Mouse (Mus musculus) hindlimb bud, embryonic 11.5 days (tissue): ENCODE measurements around the gene Timp4.

Experiments used
- DNase-seq: peaks from one replicate; pipeline ENCODE4 v3.0.0-alpha.2; 2012; ENCODE audit warnings: low read depth, low spot score; ENCODE audit errors: extremely low spot score

The Timp4 gene

DNA sequence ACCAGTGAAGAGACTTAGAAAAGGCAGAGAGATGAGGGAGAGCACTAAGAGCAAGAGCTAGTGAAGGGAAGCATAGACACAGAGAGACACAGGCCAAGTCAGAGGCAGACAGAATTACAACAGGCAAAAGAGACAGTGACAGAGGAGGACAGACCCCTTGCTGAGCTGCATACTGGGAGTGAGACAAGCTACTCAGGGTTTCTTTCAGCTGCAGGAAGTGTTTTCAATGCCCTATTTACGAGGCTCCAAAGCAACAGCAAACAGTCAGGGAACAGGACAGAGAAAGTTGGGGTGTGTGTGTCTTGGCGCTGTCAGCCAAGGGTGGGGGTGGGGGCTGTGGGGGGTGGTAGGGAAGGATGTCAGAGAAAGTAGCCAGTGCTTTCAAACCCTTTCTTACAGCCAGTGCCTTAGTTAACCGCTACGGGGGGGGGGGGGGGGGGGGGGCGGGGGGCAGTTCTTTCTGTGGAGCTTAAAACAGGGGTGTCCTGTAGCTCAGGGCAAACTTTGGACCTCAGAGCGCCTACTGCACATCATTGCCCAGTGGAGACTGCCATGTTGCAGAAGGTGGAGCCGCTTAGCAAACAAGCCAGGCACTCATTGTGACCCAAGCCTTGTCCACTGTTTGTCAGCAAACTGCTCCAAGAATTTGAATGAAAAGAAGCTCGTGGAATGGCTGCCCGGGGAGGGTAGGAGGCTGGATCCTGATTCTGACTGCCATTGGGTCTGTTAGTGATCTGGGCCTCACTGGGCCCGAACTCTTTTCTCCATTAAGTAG, at the start of gene Timp4:
TSS of gene Timp4 (minus strand) at position 107 of the 775 bp plus-strand sequence.
- DNase-seq: no peak

DNA sequence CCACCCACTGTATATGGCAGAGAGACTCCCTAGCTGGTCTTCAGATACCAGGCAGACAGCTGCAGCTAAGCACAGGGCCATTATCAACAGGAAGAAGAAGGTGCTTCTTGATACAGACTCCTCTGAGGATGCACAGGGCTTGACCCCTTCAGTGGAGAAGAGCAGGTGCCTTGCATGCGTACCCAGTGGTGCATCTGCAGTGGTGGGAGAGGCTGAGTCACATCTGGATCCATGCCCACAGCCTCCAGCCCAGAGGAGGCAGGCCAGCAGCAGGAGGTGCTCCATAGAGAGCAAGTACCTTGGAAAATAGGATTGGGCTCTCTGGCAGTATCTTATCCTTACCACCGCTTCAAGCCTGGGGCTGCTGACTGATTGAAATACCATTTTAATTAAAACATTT, 41.9 kb upstream of the Timp4 start:
- DNase-seq: no peak

DNA sequence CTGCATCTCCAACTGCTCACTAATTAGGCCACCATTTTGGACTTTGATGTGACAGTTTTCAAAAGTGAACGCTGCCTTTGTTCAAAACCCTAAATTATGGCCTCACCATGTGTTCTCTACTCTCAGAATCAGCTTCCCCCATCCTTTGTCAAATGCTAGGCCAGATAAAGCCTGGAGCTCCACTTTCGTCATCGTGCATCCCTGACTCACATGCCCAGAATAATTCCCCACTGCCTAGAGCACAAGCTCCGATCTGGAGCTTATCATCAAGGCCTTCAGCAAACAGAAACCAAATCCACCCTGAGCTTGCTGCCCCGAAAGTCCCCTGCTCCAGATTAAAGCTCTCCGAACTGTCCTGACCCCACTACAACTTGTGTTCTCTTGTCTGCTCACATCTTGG, 40.6 kb upstream of the Timp4 start:
- no peak for DNase-seq

DNA sequence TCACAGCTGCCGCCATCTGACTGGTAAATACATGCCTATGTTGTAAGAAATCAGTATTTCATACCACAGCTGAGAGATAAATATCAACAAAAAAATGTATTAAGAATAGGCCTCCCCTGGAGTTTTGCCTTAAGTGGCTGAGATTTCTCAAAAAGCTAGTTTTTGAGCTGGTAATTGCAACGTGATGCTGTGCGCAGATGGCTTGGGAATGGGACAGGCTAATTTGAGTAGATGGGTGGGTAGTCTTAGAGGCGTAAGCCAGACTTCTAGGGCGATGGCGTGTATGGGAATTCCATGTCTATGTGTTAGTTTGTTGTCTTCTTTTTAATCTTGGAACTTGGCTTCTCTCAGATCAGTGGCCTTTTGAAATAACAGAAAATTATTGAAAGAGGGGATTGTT, 39.8 kb upstream of the Timp4 start:
- DNase-seq: no peak

DNA sequence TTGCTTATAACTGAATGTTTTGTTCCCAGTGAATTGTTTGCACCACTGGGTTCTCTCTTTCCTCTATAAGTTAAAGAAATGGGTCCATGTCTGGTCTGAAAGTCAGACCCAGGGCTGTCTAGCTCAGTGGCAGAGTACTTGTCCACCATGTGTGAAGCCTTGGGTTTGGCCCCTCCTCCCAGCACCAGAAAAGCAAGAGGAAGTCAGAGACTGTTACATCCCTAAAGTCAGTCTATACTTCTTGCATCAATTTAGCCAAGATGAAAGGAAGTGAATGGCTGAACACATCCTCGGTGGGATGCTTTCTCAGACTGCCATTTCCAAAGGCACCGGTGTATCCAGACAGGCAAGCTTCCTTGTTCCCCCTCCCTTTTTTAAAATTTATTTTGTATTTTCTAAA, 39.1 kb upstream of the Timp4 start:
- DNase-seq: no peak

DNA sequence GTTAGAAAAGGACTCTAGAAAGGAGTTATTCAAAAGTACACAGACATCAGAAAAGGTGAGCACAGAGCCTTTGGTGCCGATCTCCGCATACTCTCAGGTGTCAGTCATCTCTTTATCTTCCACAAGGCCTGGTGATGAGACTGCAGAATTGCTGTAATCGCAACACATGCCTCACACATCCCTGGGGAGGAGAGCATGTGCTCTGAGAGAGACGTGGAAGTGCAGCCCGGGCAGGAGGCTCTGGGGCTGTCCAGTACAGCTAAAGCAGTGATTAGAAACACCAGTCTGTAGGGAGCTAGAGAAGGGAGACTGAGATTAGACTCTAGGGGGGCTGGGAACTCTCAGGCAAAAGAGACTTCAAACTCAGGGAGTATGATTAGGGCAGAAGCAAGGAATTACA, 38.6 kb upstream of the Timp4 start:
- no peak for DNase-seq

DNA sequence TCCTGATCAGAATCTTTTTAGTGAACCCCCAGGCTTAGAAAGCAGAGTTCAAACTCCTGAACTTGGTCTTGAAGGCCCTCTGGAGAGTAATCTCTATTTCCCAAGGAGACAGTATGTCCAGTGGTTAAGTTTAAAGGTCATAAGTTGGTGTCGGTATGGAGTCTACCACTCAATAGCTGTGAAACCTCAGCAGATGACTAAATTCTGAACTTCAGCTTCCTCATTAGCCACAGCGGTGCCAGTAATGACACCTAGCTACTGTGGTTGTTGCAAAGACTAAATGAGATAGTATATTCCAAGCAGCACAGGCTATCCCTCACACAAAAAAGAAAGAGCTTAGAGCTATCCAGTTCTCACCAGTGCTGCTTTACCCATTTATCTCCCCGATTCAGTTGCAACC, 36.2 kb upstream of the Timp4 start:
- DNase-seq: no peak

DNA sequence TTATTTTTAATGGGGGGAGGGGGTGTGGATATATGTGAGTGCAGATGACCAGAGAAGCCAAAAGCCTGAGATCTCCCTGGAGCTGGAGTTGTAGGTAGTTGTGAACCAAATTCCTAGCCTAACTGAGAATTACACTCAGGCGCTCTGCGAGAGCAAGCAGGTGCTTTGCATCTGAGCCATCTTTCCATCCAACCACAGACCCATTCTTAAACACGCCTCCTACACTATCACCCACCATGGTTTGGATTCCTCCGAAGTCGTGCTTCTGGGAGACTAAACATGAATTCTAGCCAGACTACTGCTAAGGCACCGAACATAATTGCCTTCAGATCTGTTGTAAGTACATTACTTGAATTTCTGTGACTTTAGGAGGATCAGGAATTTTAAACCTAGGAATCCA, 34.4 kb upstream of the Timp4 start:
- no peak for DNase-seq

DNA sequence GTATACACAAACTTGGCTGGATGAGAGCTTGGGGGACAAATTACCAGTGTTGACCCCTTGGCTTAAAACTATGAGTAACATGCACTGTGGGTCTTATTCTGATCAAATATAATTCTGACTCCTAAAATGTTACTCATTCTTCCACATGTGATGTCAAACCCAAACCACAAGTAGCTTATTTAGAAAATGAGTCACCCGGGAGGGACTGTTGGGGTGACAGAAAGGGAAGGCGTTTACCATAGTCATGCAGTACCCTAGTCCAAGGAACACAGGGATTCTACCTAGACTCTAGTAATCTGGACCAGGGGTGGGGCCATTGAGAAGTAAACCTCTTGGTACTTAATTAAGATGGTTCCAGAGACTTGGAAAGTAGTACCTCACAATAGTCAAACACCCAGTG, 32.1 kb upstream of the Timp4 start:
- DNase-seq: no peak

DNA sequence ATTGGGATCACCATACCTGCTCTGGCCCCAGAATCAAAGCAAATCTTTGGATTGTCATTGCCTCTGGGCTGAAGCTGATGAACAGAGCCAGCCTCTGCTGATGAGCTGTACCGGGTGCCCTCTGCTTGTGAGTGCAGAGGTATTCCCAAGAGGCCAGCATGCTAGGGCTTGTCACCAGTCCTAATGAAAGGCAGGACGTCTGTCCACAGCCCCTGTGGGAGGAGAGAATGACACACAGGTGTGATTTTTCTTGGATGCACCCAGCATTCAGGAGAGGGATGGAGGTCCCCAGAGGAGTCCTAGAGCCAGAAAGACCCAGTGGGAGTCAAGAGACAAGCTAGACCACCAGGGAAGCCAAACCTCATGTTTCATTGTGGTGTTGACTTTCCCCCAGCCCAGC, 27.6 kb upstream of the Timp4 start:
- DNase-seq: no peak

DNA sequence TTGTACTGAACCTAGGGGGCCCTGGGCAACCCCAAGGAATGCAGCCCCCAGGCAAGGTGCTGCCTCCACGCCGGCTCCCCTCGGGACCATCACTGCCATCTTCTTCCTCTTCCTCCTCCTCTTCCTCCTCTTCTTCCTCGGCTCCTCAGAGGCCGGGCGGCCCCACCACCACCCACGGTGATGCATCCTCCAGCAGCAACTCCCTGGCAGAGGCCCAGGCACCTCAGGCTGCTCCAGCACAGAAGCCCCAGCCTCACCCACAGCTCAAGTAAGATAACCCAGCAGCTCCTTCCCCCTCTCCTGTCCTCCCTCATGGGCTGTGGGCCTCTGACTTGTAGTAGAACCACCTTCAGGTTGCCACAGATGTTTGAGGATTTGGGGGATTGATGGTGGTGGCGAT, 26.1 kb upstream of the Timp4 start:
- DNase-seq: no peak

DNA sequence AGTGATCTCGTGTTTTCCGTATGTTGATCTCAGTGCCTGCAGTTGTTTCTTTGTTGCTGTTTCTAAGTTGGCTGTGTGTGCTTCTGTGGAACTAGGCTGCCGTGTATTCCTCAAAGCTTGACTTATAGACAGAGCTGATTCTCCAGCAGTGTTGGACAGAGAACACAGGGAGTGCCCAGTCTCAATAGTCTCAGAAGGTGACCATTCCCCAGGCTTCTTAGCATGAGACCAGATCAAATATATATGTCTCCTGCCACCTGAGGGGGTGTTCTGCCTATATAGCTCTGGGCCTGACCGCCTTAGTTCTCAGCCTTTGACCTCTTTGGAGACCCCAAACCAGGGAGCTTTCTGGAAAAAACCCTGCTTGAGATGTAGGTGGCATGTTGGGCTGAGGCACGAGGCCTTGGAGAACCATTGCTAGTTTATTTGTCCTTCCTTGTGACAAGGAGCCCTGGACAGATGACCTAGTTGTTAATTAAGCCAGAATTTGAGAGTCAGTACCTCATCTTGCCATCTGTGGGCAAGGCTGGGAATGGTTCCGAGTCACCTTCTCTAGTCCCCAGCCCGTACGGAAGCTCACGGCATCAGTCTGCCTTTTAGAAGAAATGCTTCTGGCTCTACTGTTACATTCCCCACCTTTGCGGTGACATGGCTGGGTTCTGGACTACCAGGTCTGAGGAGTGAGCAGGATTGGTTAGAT, 23.3 kb upstream of the Timp4 start:
- no peak for DNase-seq

DNA sequence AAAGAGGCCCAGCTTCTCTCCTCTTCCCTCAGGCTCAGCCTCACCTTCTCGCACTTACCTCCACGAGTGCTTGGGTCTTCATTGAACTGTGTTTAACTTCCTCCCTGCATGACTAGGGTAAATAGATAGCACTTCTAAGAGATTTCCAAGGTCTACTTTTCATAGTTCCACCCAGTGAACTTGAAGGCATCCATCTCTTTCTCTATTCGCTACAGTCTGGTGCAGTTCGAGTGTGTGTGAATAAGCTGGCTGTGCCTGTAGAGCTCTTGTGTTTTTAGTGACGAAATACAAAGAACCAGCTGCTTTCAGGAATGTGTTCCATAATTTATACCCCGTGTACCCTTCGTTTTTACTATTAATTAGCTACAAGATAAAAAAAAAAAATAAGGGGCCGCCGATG, 22.7 kb upstream of the Timp4 start:
- no peak for DNase-seq

DNA sequence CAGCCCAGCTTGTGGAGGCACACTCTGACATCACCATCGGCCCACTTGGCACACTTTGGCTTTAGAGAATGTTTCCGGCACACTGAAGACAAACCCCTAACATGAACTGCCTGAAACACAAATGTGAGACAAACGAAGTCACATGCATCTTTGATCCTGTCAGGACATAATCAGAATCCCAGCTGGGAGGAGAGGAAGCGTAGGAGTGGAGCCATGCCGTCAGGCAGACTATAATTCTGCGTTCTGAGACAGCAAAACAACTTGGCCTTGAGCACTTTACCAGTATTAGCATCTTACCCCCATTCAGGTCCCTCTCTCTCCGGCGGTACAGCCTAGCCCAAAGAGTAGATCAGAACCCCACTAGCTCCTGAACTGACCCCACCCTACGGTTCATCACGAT, 21.3 kb upstream of the Timp4 start:
- no peak for DNase-seq

DNA sequence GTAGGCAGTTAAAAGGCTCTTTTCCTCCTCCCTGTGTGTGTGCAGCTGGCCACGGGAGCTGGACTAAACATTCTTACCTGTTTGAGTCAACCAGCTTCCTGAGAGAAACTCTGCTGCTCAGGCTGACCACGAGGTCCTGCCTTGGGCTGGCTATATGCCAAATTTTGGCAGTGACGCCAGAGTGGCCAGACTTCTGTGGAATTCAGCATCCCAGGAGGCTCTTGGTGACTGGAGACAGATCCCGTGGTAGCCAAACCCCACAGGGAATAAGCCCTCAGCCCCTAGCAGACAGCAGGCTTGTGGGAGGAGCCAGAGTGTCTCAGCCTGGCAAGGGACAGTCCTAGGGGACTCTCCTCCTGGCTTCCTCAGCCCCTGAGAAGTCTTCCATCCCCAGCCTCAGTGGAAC, 19.9 kb upstream of the Timp4 start:
- no peak for DNase-seq

DNA sequence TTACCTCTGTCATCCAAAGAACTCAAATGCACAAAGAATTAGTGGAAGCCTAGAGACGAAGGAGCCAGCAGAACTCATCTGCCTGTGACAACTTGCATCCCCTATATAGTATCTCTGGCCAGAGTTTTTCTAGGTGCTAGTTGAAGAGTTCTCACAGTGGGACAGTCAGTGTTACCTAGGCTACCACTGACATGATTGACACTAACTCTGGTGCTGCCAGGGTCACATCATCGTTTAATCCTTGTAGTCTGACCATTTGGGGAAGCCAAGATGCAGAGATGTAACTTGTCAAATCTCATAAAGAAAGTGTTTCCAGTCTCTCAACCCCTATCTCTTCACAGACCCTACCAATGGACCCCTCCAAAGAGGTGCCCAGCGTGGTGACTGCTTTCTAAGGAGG, 19.3 kb upstream of the Timp4 start:
- no peak for DNase-seq

DNA sequence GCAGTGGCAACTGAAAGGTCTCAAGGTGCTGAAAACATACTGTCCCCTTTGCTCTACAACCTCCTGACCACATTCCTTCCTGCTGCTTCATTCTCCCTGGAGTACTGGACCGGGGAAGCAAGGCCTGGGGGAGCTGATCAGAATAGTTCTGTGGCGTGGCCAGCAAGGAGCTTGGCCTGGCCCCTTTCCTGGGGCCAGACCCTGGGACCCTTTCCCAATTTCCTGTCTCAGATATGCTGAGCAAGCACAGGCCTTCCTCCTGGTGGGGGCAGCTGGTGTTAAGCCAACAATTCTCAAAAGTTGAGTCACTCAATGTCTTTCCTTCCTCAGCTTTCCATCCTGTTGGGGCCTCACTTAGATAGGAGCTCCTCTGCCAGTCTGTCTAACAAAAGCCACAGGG, 18.1 kb upstream of the Timp4 start:
- DNase-seq: no peak

DNA sequence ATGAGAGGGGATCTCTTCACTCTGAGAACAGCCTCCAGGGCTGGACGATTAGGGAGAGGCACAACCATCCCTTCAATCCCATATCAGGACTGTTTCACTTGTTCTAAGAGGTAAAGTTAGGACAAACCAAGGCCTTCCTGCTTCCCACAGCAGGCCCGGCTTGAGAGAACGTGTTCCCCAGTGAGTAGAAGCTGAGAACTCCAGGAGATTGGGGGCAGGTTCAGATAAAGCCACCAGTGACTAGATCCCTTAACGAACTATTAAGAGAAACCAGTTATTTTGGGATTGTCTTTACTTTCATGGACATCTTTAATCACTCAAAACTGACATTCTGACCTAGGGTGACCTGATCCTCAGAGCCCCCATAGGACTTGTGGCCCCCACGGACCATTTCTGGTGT, 17.6 kb upstream of the Timp4 start:
- DNase-seq: no peak

DNA sequence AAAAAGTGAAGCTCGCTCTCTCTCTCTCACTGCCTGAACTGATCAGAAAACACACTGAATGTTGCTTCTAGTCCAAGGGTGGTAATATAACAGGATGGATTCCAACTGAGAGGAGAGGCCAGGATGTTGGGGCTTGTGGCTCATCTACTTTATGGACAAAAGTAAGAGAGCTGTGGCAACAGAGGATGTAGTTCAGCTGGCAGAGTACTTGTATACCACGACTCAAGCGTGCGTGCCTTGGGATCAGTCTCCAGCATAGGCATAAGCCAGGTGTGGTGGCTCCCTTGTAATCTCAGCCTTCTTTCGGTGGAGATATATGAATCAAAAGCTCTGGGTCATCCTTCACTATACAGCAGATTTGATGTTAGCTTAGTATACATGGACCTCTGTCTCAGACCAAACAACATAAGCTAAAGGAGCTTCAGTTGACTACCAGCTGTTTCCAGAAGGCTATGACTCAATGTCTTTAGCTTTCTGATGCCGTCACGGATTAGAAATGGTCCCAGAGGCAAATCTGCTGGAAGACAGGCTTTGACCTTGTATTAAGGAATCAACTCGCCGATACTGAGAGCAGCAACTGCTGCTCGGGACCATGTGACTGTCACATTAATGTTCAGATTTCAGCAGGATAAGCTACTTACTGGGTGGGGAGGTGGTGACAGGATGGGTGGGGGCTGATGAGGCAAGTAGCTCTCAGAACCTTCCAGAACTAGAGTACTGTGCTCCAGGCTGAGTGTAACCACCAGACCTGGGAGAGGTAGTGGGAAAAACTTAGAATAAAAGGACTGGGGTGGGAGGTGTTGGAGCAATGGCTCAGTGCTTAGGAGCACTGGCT, 16.8 kb upstream of the Timp4 start:
- no peak for DNase-seq

DNA sequence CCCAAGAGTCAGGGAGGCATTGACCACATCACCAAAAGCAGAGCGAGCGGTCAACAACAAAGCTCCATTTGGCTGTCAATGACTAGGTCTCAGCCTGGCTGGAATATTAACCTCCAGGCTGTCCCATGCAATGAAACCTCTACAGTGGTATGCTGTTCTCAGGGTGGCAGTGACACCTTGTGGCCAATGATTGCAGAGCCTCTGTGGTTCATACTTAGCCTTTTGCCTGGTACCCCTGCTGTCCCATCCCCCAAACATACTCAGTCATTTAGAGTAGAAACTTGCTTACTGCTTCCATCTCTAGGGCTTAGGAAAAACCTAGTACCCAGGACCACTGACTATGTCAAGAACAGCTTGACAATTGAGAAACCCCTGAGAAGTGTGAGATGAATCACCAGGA, 15.9 kb upstream of the Timp4 start:
- DNase-seq: peak; percentile 22

DNA sequence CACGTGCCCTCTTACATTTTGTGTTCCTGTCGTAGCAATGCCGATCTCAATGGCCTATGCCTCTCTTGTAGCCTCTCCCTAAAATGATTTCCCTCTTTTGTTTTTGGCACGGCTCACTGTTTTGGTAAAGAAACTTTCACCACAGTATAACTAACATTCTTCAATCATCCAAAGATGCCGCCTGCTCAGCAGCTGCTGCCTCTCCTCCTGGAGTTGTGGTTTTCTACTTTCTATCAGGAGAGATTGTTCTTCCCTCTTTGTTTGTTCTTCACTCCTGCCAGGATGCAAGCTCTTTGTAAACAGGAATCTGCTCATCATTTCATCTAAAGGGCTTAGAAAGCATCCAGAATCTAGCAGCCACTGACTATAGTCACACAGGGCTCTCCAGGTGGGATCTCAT, 14.8 kb upstream of the Timp4 start:
- DNase-seq: no peak

DNA sequence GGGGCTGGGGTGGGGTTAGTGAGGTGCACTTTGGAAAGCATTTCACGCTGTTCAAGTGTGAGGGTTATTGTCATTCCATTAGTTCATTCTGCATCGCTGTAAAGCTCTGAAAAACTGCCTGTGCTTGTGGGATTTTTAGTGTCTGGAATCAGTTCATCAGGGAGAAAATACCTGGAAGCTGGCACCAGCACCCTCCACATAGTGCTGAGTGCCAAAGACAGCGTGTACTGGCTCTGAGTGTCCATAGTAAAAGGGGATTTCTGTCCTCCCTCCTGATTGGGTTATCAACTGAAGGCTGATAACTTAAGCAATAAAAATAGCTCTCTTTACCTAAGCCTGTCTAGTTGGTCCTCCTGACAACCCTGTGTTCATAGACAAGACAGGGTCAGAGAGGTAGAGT, 8.5 kb upstream of the Timp4 start:
- DNase-seq: no peak
